Mouse (Mus musculus) urinary bladder, adult 18-20 months (tissue): ENCODE measurements around the gene Hist1h2bg.
"Not testable (repeated sequence)": the region's sequence is repeated elsewhere in the genome, so short reads cannot be mapped to it uniquely, and the experiment has no call there.

Source experiments
- DNase-seq, 2 experiments: peaks; one replicate each; pipeline ENCODE4 v3.0.0; 2022; ENCODE audit warnings: low spot score in 2 of 2, mixed read lengths in 2 of 2

Gene Hist1h2bg

DNA sequence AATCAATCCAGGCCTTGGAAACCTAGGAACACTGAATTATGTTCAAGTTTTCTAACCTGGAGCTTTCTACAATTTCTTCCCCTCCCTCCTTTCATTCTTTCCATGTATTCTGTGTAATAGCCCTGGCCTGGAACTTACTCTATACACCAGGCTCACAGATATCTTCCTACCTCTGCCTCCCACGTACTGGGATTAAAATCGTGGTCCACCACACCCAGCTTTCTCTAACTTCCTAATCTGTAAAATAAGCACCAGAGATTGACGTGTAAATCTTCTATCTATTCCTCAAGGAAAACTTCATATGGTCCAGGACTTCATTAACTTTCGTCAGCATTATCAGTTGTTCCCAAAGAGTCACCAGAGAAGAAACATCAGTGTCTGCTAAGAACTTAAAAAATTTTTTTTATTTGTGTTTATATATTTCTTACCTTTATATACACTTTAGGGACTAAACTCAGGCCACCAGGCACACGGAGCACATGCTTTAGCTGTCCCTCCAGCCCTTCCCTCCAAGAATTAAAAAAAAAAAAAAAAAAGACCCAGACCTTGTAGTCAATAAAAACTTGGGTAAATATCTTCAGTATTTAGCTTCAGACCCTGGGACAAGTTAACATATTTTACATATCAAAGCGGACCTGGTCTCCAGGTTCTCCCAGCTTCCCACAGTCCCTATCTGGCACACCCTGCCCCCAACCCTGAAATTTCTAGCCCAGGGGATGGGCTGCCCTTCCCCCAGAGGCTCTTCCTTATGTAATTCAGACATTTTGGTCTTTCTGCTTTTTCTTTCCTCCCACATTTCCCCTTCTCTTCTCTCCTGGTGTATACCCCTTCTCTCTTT lies 11.2 kb downstream of the Hist1h2bg start:
- DNase-seq, result no peak

GRCm38 (mm10) chr13:23583387-23584068 lies 12.3 kb downstream of the Hist1h2bg start:
- no peak for DNase-seq

- DNase-seq, result no peak
Measured at GRCm38 (mm10) chr13:23584331-23584730, 13.1 kb downstream of the Hist1h2bg start.

GRCm38 (mm10) chr13:23585029-23585441 lies 13.8 kb downstream of the Hist1h2bg start:
- DNase-seq, result peak; percentile 66 to 69

GRCm38 (mm10) chr13:23585442-23586098 lies 14.4 kb downstream of the Hist1h2bg start:
- peak; percentile 42 to 66 for DNase-seq

DNA sequence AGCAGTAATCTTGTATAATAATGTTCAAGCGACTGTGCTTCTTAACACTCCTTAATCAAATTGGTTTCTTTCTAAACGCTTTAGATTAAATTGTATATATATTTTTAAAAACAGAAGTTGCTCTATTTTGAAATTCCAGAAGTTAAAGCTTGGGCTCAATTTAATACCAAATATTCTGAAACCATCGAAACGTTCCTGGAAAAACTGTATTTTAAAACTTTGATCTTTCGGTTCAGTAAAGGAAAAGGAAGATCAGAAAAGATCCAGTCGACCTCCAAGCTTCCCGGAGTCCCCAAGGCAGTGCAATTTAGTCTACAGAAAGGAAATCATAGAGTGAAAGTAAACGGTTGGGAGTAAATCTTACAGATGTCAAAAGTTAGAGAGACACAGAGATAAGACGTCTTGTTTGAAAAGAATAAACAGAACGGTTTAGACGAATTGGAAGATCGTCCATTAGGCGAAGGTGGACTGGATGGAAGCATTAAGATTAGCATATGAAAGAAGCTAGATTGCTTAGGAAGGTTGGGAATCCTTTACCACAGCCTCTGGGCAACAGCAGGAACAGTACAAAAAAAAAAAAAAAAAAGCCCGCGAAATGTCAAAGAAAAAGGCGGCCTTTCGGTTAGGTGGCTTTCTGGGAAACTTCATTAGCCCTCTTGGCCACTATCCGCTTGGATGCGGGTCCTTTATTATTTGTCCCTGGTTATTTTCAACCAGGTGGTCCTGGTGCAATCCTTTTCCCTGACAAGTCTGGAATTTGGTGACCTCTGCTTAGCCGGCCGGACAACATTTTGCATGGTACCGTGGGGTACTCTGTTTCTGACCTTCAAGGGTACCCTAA lies 15.1 kb downstream of the Hist1h2bg start:
- no peak for DNase-seq

DNA sequence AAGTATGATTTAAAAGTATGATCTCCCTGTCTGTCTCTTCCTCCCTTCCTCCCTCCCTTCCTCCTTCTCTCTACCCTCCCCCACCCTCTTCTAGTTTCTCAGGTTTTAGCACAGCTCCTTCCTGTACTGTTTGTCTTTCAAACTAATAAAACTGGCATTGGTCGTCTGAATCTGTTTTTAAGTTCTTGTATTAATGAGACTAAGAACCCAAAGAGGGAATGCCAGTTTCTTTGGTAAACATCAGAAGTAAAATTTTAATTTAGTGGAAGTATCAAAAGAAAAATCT lies 15.7 kb downstream of the Hist1h2bg start:
- DNase-seq, result no peak

GRCm38 (mm10) chr13:23591206-23591605 lies 20.0 kb downstream of the Hist1h2bg start:
- DNase-seq, result no peak

DNA sequence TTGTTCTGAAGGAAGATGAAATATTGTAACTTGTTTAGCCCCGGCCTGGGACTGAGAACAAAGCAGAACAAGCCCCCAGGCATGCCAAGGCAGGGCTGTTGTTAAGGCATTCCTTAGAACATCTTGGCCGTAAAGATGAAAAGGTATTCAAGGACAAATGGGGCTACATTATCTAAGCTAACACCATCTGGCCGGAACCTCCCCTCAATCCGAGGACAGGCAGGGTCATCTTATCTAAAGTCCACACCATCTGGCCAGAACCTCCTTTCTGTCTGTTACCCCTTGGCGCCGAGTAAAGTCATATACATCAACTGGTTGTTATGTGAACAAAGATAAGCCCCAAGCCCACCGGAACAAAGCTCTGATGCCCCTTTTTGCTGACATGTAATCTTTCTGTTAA lies 20.7 kb downstream of the Hist1h2bg start:
- DNase-seq, result not testable (repeated sequence)

DNA sequence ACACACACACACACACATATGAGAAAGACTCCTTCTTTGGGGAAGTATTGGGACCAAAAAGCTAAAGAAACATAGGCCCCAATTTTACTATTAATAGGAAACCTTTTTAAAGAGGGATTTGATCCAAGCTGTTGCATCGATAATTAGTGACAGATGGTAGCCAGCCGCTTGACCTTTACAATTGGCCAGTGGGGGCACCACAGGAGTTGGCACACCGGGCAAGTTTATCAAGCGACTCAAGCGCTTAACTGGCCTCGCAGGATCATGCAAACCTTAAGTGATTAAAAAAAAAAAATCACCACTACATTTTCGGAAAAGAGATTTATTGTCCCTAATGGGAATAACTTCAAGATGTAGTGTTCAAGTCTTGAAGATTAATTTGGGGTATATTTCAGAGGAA lies 21.4 kb downstream of the Hist1h2bg start:
- DNase-seq, result no peak

DNA sequence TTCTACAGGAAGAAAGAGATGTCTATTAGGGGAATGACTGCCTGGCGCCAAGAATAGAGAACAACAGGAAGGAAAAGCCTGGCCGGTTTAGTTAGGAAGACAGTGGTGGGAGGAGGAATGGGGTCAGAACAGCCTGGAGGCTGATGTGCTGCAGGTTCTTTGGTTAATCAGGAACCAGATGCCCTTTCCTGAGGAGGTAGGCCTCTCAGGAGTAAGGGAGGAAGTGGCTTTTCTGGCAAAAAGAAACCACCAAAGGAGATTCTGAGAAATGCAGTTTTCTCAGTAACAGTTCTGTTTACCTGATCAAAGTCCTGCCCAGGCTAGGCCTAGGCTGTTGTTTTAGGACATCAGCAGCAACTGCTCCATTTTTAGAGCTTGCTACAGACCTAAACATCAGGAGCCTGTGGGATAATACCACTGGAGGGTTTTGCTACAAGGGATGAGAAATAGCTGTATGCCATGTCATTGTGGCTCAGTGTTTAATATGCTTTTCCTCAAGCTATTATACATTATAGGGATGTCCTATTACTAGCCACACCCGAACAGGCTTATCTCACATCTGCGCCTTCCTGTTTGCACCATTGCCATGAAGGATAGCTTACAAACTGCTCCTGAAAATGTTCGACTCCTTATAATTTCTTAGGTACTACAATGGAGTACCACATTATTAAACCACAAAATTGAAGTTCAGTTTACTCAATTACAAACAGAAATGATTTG lies 22.0 kb downstream of the Hist1h2bg start:
- no peak for DNase-seq

DNA sequence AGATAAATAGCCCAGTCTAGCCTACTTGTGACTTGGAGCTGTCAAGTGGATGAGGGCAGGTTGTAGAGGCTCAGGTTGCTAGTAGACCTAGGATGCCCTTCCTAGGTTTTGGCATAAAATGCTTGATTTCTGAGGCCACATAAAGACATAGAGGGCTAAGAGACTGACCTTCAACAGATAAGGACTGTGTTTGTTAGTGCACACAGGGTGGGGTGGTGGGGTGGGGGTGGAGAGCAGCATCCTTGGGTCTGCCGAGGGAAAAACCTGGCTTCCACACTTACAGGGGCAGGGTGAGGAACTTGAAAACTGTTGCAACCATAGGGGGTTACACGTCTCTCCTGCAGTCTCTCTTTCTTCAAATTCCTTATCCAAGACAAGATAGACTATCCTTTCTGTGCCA lies 24.0 kb downstream of the Hist1h2bg start:
- DNase-seq, result no peak

DNA sequence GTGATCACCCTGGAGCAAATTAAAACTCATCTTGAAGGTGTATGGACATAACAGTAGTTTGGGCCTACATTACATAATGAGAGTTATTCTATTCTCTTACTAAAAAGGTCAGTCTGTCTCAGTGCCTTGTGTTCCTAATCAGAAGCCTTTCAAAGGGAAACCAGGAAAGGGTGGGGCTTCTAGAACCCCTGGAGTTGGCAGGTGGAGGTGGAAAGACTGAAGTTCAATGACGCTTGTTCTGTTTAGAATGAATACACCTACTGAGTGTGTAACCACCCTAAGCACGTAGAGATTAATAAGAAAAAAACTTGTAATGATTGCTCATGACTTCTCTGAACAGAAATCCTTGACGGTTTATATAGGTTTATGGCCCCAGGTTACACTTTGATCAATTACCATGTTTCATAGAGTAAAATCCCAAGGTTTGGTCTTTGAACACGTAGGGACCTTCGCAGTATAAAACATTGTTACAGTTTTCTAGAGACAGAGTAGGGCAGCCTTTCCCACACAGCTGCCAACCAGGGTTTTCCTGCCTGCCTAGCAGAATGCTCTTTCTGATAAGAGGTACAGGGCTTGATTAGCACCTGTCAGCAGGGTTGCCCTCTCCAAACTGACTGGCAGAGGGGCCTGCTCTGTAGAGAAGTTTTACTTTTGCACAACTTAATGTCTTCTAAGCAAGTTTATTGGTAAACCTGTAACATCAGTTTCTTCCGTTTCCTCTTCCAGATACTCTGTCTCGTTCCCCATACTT lies 24.6 kb downstream of the Hist1h2bg start:
- no peak for DNase-seq

GRCm38 (mm10) chr13:23597957-23598356 lies 26.8 kb downstream of the Hist1h2bg start:
- peak; percentile 44 to 76 for DNase-seq

DNA sequence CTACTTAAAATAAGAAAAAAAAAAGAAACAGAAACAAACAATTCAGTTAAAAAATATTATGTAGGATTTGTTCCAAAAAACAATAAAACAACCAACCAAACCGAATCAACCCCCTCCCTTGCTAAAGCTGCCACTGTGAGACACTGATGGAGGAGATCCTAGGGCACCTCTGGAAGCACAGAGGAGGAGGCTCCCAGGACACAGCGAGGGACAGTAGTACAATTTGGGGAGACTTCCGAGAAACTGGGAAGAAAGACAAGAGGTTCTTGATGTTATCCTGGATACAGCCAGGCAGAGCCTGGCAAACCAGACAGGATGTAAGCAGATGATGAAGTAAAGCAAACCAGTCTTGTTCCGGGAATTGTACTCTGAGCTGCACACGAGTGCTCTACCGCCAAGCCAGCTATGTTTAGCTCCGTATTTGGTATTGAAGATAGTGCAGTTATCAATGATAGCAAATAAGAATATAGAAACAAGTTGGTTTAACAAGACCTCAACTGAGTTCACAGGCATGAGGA lies 32.0 kb downstream of the Hist1h2bg start:
- DNase-seq, result no peak

DNA sequence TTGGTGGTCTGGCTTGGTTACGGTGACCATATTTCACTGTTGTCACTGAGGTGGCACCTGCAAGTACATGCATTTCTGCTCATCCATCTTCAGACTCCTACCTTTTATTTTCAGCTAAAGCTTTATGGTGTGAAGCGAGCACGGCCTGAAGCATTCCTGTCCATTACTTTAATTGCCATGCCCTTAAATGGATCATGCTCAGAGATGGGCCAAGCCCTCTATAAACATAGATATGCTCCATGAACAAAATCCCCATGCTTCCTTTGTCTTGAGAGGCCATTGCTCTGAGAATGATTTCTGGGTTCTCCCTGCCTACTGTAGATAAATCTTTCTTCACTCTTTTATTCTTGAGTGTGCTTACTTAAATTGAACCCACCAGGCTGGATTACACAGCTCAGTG lies 33.3 kb downstream of the Hist1h2bg start:
- no peak for DNase-seq

DNA sequence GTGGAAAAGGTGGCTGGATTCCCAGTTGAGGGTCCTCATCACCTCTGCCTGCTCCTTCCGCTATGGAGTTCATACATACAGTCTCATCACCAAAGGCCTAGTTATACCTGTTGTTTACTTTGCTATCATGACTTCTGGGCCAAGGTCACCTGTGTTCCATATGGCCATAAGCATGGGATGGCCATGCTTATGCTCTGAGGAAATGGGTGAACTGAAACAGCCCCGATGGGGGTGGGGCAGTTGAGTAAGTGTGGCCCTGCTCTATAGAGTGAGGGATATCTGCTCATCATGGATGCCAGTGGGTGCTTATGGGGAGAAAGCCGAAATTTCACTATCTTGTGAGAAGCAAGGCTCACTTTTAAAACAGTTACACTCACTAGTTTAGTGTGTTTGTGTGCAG lies 33.9 kb downstream of the Hist1h2bg start:
- DNase-seq, result no peak

DNA sequence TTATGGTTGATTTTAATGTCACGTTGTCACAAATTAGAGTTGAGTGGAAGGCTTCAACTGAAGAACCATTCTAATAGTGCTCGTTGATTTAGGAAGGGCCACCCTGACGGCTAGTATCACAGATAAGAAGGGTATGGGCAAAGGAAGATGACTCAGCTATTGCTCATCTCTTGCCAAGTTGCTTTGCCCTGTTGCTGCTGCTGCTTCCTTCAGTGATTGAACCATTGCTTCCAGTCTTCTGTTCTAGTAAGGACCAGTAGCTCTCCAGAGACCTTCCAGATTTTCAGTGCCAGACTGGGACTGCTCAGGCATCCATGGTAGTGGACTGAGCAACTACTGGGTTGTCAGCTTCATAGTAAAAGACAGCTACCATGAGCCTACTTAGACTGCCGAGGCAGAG lies 38.0 kb downstream of the Hist1h2bg start:
- no peak for DNase-seq

DNA sequence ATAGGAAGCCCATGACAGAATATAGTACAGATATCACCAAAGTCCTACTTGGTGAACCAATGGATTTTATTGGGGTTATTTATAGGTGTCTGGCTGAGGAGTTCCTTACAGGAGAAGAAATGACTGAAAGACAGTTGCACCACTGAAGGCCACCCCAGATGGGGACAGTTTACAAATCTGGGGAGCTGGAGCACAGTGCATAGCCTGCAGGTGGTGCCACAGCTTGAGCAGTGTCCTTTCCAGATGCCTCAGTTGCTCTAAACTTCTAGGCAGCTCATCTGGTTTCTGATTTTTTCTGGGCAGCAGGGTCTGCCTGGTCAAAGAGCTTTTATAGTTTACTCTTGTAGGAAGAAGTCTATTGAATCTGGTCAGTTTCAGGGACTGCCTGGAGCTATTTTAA lies 38.6 kb downstream of the Hist1h2bg start:
- DNase-seq, result no peak

DNA sequence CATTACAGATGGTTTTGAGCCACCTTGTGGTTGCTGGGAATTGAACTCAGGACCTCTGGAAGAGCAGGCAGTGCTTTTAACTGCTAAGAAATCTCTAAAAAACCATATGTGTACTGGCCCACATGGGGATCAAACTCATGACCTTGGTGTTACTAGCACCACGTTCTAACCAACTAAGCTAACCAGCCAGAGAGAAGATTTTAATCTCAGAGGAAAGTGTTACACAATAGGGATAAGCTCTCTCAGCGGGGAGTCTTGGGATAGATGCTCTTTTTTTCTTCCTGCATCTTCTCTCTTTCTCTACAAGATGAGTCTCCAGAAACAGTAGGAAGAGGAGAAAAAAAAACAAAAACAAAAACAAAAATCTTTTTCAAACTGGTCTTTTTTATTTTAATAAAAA lies 39.2 kb downstream of the Hist1h2bg start:
- DNase-seq, result no peak
